15 mouse cellular contexts compared by ENCODE assay signal in the genomic region with DNA sequence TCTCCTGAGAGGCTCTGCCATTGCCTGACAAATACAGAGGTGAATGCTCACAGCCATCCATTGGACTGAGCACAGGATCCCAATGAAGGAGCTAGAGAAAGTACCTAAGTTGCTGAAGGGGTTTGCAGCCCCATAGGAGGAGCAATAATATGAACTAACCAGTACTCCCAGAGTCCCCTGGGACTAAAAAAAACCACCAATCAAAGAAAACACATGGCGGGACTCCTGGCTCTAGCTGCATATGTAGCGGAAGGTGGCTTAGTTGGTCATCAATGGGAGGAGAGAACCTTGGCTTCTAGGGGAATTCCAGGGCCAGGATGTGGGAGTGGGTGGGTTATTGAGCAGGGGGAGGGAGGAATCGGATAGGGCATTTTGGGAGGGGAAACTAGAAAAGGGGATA.
A peak's percentile ranks its signal among the peaks of the same experiment; 100 is the strongest.
DNase-seq lines count a peak whose midpoint lies in the region; TF ChIP-seq lines count a peak whose summit lies in the region.
"Had no signal": no experiment of that assay in that cellular context is flagged by ENCODE, and none has a peak within 500 bp of the region (broad histone marks: within the 10 kb centered on the region; RNA-seq: fewer than 3 reads in every experiment).

No protein-coding gene starts in this region.

- TF ChIP-seq RAD21 in CH12.LX (IDR thresholded peaks at IDR 0.05; ENCODE audit: low read depth, low read length): no peak; the same call in 1 of the 2 replicates

- no peak overlapping the region for H3K27ac ChIP-seq in CH12.LX (ENCODE audit: insufficient read depth, low read depth)

- TF ChIP-seq POLR2A in CH12.LX (IDR thresholded peaks at IDR 0.05; ENCODE audit: low read depth, low read length): no peak

- H3K4me3 ChIP-seq in CH12.LX (replicated peaks in 1 of 3; ENCODE audit: low read depth in 2 of 3, low read length in 2 of 3, poor library complexity in 1 of 3): no peak overlapping the region

- TF ChIP-seq CTCF in CH12.LX (conservative IDR thresholded peaks at IDR 0.05 in 1 of 2, IDR thresholded peaks at IDR 0.05 in 1 of 2; ENCODE audit: low read depth in 2 of 2, low read length in 2 of 2): no peak

- dilution Hi-C loops in CH12.LX (cut with MboI; ENCODE audit: extremely low pct_ligation_motif_present, extremely low pct_unique_long_range_greater_than_20kb, low sequenced_read_pairs): no loop called here

- no peak overlapping the region for H3K9ac ChIP-seq in CH12.LX (ENCODE audit: insufficient read depth, low read depth)

- TF ChIP-seq EP300 in CH12.LX (IDR thresholded peaks at IDR 0.05; ENCODE audit: low read length): no peak

- H3K27me3 ChIP-seq in CH12.LX (replicated peaks): no peaks in the 10 kb centered on the region

- peaks cover 17 to 46% of the 10 kb centered on the region in 2 experiments for H3K4me1 ChIP-seq in CH12.LX (ENCODE audit: control insufficient read depth in 1 of 2, insufficient read depth in 2 of 2)

- in situ Hi-C loops in CH12.LX (cut with MboI; ENCODE audit: low pct_ligation_motif_present, low pct_unique_long_range_greater_than_20kb, low sequenced_read_pairs): loop anchor here (25.0 kb wide), 1 partner anchor 172 kb away; no protein-coding TSS in a partner anchor

- H3K79me2 ChIP-seq in CH12.LX (replicated peaks; ENCODE audit: control insufficient read depth, extremely low read depth, insufficient read depth, poor library complexity, severe bottlenecking): no peaks in the 10 kb centered on the region

- peak; percentile 66 for DNase-seq in CH12.LX (ENCODE audit: extremely low read depth)
- no peak for DNase-seq in left cerebral cortex, adult 8-10 months (ENCODE audit: low spot score in 2 of 2)
- DNase-seq: adrenal gland, adult 2 months; adrenal gland, adult 8-10 months; adrenal gland, postnatal 10 days; adrenal gland, postnatal 14 days; adrenal gland, postnatal 25 days; adrenal gland, postnatal 36 days; B cell, adult 2 months; cerebellum, adult 11 months; cerebellum, adult 11-12 months; cerebellum, adult 18-20 months; cerebellum, adult 2 months; cerebellum, adult 8-10 months had no signal

- no peaks in the 10 kb centered on the region for H3K9me3 ChIP-seq in CH12.LX (replicated peaks; ENCODE audit: low read length)
- H3K9me3 ChIP-seq: G1E had no signal

- H3K4me2 ChIP-seq in CH12.LX (ENCODE audit: insufficient read depth, low read depth, poor library complexity, severe bottlenecking): peak overlapping the region; percentile 21; the same call in 1 of the 2 replicates

- H3K36me3 ChIP-seq in CH12.LX (replicated peaks in 1 of 2; ENCODE audit: control insufficient read depth in 1 of 2, insufficient read depth in 1 of 2, low read length in 1 of 2): no peaks in the 10 kb centered on the region
- H3K36me3 ChIP-seq: G1E had no signal

TF ChIP-seq in CH12.LX, 34 proteins besides CTCF, POLR2A, EP300 and RAD21:
- TF ChIP-seq CHD1 (IDR thresholded peaks at IDR 0.05; ENCODE audit: low read depth, low read length): 0 out of 2 replicates have a peak, but pooled peaks have one; percentile 29
- no peak for TF ChIP-seq MAX (IDR thresholded peaks at IDR 0.05; ENCODE audit: low read length)
- peak; percentile 52; the same call in 1 of the 2 replicates for TF ChIP-seq ZNF384 (IDR thresholded peaks at IDR 0.05; ENCODE audit: low read depth, low read length)
- TF ChIP-seq IRF4 (IDR thresholded peaks at IDR 0.05; ENCODE audit: low read depth, low read length): peak; percentile 43; the same call in 1 of the 2 replicates
- peak; percentile 36; the same call in 1 of the 2 replicates for TF ChIP-seq ETS1 (conservative IDR thresholded peaks at IDR 0.05; ENCODE audit: low read depth, low read length)
- no peak for TF ChIP-seq SIN3A (IDR thresholded peaks at IDR 0.05; ENCODE audit: low read length)
